Mouse (Mus musculus) hematopoietic stem cell, adult 5-6 weeks (primary cell): ENCODE results near the gene Znhit2. TPM values are rescaled to one million over a fixed set of nuclear protein-coding genes. Genes with fewer than 3 reads are reported as not detected.
"Not testable (repeated sequence)": the region's sequence is repeated elsewhere in the genome, so short reads cannot be mapped to it uniquely, and the experiment has no call there.

Experiments used
- ATAC-seq, 2 experiments: fragments of 125-278 bp in 1 of 2; replicated peaks in 1 of 2; 2 replicates each; pipeline ENCODE4 v1.8.0; 2016 to 2017; ENCODE audit warnings: inconsistent platforms in 2 of 2, mild to moderate bottlenecking in 2 of 2, moderate number of reproducible peaks in 2 of 2, low read depth in 1 of 2, moderate TSS enrichment in 1 of 2; ENCODE audit not compliant: low FRiP score in 2 of 2, poor library complexity in 2 of 2, severe bottlenecking in 2 of 2, insufficient read depth in 1 of 2, low TSS enrichment in 1 of 2
- total RNA-seq: library from RNA; stranded (forward); fragments of 172-1452, 232-1000 nt; gene quantifications from 2 replicates; pipeline ENCODE4 v1.2.3, GENCODE M21; 2017

The Znhit2 gene
- total RNA-seq, 1 experiment from 2014 or later = 8.3 TPM

DNA sequence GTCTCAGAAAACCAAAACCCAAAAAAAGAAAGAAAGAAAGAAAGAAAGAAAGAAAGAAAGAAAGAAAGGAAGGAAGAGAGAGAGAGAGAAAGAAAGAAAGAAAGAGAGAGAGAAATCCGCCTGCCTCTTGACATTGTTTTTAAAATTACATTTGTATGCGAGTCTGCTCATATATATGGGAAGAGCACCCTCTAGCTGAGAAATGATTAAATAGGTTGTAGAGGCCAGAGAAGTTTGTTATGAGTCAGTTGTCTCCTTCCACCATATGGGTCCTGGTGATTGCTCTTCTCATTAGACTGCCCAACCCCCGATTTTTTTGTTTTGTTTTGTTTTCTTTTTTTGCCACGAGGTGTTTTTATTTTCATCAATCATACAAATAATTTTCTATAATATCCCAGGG lies 16.9 kb upstream of the Znhit2 start:
- not testable (repeated sequence) for ATAC-seq

DNA sequence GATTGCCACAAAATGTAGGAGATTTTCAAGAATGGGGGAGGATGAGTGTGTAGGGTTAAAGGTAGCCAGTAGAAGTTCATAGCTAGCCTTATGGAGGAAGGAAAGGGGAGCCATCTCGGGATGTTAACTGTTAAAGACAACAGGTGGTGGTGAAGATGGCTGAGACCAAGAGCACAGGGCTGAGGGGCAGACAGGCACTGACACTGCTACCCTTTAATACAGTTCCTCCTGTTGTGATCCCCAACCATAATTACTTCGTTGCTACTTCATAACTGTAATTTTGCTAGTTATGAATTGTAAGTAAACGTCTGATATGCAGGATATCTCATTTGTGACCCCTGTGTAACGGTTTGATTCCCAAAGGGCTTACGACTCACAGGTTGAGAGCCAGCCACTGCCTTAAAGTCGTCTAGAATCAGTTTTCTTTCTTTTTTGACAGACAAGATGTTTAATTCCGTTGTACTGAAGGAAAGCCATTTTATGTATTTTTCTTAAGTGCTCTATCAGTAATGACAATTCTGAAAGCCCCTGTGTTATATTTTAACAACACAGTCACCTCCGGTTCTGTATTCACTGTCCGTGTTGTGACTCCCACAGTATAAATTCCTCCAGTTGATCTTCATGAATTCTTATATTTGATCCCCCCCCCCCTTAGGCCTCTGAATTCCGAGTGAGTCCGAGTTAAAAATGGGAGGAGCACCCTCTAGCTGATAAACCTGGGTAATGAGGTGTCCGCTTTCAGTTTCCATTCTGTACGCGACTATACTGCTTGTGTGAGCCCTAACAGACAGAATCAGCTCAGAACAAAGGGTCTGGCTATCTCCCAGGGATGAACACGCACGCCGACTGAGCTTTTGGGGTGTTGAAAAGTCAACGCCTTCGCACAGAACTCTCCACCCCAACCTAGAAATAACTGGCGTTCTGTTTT lies 15.4 kb upstream of the Znhit2 start:
- peak in 1 of 2 experiments; percentile 12; a peak in 1 of 4 replicates for ATAC-seq

DNA sequence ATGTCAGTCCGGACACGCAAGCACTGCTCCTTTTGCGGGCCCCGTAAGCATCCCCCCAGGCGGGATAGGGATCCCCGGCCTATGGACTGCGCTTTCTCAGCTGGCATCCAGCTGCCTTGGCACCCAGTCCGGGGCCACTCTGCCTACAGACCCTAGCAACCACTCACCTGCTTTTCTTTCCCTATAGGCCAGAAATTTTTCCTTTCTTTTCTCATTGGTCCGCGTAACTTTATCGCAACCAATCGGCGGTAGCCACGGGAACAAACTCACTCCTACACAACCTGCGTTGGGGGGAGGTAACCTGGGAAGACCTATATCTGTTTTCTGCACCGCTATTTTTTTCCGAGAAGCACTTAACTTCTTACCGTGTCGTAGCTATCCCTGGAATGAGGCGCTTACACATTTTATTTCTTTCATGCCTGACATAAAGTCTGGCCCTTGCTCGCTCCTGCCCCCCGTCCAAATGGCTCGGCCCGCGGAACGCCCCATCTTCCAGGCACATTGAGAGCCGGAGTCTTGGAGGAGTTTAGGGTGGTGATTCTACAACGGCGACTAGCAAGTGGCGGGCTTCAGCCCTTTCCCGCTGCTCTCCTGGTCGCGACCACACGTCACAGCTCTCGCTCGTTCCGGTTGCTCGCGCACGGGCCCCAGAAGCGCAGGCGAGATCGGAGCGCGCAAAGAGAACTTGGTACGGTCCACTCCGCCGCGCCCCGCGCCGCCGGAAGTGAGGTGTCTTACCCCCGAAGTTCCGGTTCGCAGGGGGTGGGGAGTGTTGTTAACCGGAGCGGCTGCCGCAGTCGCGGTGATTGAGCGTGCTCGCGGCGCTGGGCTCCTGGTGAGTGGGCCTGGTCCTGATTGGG lies 14.5 kb upstream of the Znhit2 start, which contains the start of gene Syvn1:
Gene Syvn1, plus strand, starts transcription at position 283 of the 860 bp plus-strand sequence.
- peak; percentile 86 for ATAC-seq

DNA sequence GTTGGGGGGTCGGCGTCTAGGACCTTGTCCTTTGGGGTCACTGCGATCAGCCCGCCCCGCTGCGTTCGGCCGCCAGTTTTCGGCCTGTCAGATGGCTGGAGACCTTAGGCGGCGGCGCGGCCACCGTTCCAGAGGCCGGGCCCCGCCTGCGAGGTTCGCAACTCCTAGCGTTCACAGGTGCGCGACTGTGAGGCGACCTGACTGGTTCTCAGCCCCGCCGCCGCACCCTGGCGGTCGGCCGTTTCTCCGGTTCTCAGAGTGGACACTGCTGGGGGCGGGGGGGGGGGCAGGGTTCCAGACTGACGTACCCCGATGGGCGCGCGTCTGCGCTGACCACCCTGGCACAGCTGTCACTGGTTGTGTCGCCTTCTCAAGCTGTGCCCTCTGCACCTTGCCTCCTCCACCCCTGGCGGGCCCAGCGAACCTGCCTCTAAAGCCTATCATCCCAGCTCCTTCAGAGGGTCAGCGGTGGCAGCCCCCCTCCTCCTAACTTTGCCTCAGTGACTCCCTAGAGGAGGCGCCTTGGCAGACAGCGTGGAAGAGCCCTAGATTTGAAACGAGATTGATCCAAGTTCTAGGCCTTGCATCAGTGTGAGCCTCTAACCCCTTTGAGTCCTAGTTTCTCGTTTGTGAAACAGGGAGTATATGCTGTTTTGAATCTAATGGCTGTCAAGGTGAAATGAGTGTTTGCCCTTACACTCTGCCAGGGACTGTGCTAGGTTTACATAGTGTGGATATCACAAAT lies 13.7 kb upstream of the Znhit2 start:
- ATAC-seq = peak in 1 of 2 experiments; percentile 2; a peak in 1 of 4 replicates

DNA sequence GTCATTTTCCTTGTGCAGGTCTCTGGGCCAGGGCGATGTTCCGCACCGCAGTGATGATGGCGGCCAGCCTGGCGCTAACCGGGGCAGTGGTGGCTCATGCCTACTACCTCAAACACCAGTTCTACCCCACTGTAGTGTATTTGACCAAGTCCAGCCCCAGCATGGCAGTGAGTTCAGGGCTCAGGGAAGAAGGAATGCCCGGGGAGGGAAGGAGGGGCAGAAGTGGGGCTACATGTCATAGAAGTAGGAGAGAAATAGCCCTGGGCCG lies 13.2 kb upstream of the Znhit2 start:
- ATAC-seq = no peak

DNA sequence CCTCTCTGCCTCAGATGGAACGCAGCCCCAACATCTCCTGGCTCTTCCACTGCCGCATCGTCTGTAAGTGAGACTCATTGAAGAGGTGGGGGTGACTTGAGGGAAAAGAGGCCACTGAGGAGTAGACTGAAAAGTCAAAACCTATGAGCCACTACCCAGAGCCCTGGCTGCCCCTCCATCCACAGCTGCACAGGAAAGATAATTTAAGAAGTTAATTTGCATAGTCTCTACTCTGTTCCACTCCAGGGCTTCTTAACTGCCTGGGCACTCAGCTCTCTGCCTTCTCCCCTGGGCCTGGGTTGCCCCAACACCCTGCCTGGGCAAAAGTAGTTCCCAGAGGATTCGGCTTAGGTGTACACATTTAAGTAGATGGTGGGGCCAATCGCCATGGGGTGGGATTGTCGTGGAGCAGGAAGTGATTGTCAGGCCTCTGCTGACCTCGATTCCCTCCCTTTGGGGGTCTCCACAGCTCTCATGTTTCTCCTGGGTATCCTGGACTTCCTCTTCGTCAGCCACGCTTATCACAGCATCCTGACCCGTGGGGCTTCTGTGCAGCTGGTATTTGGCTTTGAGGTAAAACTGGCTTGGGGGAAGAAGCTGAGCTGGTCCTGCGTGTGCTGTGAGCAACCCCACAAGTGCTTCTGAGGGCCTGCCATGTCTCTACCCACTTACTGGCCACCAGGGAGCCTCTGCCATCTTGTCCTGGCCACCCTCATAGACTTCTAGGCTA lies 12.1 kb upstream of the Znhit2 start:
- ATAC-seq = no peak

DNA sequence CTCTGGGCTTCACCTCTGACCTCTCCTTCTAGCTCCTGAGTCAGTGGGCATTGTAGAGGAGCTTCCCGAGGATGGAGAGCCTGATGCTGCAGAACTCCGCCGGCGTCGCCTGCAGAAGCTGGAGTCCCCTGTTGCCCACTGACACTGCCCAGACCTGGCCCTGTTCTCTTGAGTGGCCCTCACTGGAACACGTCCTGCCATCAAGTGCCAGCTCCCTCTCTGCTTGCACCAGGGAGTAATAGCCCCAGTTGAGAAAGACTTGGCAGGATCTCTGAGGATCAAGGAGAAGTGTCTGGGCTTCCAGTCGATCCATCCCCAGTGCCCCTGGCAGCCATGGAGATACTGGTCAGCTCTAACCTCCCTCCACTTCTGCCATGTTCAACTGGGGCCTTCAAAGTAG lies 8.5 kb upstream of the Znhit2 start:
- no peak for ATAC-seq

DNA sequence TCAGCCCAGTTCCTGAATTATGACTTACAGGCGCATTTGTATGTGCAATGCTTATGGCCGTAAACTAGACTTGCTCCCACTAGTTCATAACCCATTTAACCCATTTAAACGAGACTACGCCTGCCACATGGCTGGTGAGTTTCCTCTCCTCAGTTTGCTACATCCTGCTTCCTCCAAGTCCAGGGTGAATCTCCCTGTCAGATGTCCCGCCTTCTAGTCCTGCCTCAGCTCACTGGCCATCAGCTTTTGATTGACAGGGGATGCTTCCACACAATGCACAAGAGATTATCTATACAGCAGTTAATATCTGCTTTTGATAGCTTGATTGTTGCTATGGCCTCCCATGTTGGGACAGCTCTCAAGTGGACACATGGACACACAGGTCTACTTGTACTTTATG lies 6.7 kb upstream of the Znhit2 start:
- no peak for ATAC-seq

DNA sequence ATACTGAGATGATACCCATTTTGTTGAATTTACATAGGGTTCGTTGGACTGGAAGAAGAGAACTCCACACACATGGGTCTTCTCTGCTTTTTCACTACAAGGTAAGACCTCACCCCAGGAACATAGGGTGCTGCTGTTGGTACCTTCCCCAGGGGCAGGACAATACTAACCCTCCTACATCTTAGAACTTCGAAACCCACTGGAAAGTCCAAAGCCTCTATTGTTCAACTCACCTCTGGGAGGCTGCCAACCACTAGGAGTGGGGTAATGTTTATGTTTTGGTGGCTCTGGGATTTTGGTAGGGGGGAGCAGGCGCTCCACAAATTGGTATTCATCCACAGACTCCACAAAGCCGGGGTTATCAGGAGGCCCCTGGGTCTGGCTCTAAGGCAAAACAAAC lies 4.3 kb upstream of the Znhit2 start:
- no peak for ATAC-seq

DNA sequence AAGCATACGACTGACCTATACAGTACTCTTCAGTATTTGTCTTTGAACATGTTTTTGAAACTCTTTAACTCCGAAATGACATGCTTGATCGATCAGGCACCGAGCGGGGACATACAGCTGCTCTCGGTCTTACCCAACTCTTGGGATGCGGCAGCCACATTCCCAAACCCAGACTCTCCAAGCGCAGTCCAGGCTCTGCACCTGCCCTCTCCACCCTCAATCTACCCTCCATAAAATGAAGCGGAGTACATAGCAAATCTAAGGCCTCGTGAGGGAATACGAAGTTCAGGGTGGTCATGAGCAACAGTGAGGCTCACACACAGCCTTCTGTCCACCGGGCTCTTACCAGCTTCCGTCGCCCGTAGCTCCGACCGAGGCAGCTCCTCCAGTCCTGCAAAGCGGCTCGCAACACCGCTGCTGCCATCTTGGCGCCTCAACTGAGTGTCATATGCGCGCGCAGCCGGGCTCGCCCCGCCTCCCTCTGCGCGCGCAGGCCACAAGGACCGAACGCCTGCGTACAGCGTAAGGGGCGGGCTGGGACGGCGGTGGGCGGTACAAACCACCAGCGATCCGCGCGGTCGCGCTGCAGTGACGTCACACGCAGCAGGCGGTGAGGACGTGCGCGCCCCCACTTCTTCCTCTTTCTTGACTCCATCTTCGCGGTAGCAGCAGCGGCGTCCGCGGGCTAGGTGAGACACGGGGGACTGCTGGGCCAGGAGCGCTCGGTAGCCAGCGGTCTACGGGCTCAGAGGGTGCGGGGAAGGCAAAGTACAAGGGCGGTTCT lies 3.5 kb upstream of the Znhit2 start, which contains the start of the genes Mrpl49 and Fau:
Gene Mrpl49, minus strand, starts transcription at position 473 of the 784 bp plus-strand sequence.
Gene Fau, plus strand, starts transcription at position 532 of the 784 bp plus-strand sequence.
- peak; percentile 80 to 81 for ATAC-seq

DNA sequence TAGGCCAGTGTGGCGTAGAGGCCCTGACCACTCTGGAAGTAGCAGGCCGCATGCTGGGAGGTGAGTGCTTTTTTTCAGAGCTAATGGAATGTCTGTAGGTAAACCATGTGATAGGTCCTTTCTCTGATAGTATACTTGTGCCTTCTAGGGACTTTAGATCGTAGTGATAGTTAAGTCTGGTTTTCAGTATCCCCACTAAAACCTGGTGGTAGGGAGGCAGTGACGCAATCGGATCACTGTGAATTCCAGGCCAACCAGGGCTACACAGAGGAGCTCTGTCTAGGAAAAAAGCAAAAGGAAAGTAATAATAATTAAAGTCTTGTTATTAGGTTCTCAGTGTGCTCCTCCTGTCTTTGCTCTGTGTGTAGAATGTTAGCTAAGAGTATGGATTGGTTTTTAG lies 2.5 kb upstream of the Znhit2 start:
- no peak for ATAC-seq

DNA sequence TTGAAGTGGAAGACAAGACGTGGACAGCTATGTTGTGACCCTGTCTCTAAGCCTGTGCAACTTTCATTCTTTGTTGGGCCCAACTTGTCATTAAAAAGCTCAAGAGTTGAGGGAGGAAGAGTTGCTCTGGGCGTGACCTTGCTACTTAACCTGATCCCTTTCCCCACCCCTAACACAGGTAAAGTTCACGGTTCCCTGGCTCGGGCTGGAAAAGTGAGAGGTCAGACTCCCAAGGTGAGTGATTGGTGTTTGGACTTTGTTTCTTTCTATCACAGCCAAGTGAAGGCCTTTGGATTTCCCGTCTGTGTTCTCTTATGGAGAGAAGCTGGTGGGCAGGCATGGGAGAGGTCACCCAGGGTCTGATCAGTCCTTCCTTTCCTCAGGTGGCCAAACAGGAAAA lies 2.0 kb upstream of the Znhit2 start:
- no peak for ATAC-seq

DNA sequence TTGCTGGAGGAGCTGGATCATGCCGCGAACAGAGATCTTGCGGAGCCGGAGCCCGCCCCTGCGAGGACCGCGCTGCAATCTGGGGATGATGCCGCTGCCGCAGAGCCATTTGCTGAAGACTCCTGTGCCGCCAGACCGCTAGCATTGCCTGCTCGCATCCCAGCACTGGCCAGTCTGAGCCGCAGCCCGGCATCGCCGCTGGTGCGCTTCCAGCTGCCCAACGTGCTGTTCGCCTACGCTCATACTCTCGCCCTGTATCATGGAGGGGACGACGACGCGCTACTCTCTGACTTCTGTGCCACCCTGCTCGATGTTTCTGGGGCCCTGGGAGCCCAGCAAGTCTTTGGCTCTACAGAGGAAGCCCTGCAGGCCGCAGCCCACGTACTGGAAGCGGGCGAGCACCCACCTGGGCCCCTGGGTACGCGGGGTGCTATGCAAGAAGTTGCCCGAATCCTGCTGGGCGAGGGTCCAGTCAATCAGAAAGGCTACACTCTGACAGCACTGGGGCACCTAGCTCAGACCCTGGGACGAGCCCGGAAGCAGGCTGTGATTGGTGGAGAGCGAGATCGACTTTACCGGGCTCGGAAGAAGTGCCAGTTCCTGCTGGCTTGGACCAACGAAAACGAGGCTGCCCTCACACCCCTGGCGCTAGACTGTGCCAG lies 780 bp downstream of the Znhit2 start:
- ATAC-seq = peak; percentile 24 to 35

DNA sequence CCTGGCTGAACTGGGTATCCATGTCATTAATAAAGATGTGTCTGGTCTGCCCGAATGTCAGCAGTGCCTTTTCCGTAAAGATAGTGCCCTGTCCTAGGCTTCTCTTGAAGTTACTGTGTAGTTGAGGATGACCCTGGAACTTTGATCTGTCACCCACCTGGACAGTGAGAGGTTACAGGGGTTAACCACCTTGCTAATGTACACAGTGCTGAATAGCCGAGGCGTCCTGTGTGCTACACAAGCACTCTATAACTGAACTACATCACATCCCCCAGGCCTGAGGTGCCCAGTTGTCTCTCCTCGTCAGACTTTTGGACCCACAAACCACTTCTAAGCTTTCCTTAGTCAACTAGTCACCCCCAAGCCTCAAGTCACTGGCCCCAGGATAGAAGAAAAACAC lies 1.4 kb downstream of the Znhit2 start:
- ATAC-seq = no peak

DNA sequence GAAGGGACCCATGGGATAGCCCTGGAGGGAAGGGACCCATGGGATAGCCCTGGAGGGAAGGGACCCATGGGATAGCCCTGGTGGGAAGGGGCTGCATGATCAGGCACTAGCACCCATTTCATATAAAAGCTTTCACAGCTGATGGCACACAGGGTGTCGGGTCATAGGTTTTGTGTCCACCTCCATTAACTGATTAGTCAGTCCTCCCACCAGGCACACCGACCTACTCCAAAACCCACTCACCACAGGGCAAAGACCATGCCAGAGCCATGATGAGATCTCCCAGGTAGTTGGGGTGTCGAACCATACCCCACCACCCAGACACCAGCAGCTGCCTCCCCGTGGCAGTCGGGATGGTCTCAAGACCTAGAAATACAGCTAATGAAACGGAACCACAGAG lies 2.1 kb downstream of the Znhit2 start:
- no peak for ATAC-seq

DNA sequence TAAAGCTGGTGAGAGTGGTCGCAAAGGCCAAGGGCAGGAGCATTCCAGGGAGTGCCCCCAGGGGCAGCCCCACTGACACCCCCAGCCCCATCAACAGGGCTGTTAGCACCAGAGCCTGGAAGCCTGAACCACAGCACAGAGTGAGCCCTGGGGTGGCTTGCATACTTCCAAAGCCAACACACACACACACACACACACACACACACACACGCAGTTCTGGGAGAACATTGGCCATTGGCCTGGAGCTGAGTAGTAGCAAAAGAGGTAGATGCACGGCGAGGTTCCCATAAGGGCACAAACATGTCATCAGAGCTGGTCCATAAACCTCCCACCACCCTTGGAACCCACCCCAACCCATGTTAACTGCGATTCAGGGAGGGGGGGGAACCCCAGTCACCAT lies 5.6 kb downstream of the Znhit2 start:
- ATAC-seq = no peak
